Mouse (Mus musculus) ES-CJ7 (cell line): ENCODE measurements around the gene Cdc42.
A peak's percentile ranks its signal among the peaks of the same experiment; 100 is the strongest.

Source experiments
- DNase-seq: peaks from one replicate; pipeline ENCODE4 v3.0.0; 2011; ENCODE audit warnings: low read depth, low spot score

Gene Cdc42

GRCm38 (mm10) chr4:137316027-137316770, 41.3 kb downstream of the Cdc42 start:
- no peak for DNase-seq

- no peak for DNase-seq
Measured at GRCm38 (mm10) chr4:137315061-137315460, 42.5 kb downstream of the Cdc42 start.

GRCm38 (mm10) chr4:137314561-137314960, 43.0 kb downstream of the Cdc42 start:
- DNase-seq = no peak

- no peak for DNase-seq
Measured at GRCm38 (mm10) chr4:137313511-137313910, 44.0 kb downstream of the Cdc42 start.

GRCm38 (mm10) chr4:137308377-137308776, 49.1 kb downstream of the Cdc42 start:
- peak; percentile 48 for DNase-seq

- DNase-seq = no peak
Measured at GRCm38 (mm10) chr4:137306991-137307706, 50.4 kb downstream of the Cdc42 start.

GRCm38 (mm10) chr4:137306577-137306888, 51.0 kb downstream of the Cdc42 start:
- no peak for DNase-seq

- no peak for DNase-seq
Measured at GRCm38 (mm10) chr4:137305831-137306576, 51.5 kb downstream of the Cdc42 start.

GRCm38 (mm10) chr4:137305066-137305465, 52.5 kb downstream of the Cdc42 start:
- DNase-seq = no peak

- DNase-seq = no peak
Measured at GRCm38 (mm10) chr4:137304106-137304505, 53.4 kb downstream of the Cdc42 start.

- DNase-seq = no peak
Measured at GRCm38 (mm10) chr4:137301635-137302034, 55.9 kb downstream of the Cdc42 start.

GRCm38 (mm10) chr4:137300227-137300626, 57.3 kb downstream of the Cdc42 start:
- no peak for DNase-seq

- no peak for DNase-seq
Measured at GRCm38 (mm10) chr4:137298406-137298805, 59.1 kb downstream of the Cdc42 start.

GRCm38 (mm10) chr4:137297611-137298010, 59.9 kb downstream of the Cdc42 start:
- no peak for DNase-seq

GRCm38 (mm10) chr4:137294951-137295350, 62.6 kb downstream of the Cdc42 start:
- no peak for DNase-seq

- no peak for DNase-seq
Measured at GRCm38 (mm10) chr4:137294474-137294873, 63.0 kb downstream of the Cdc42 start.

- no peak for DNase-seq
Measured at GRCm38 (mm10) chr4:137294032-137294431, 63.5 kb downstream of the Cdc42 start.

GRCm38 (mm10) chr4:137292625-137293024, 64.9 kb downstream of the Cdc42 start:
- DNase-seq = no peak

GRCm38 (mm10) chr4:137290250-137290649, 67.3 kb downstream of the Cdc42 start:
- no peak for DNase-seq

GRCm38 (mm10) chr4:137289701-137290100, 67.8 kb downstream of the Cdc42 start:
- DNase-seq = no peak

- peak; percentile 29 for DNase-seq
Measured at GRCm38 (mm10) chr4:137287818-137288217, 69.7 kb downstream of the Cdc42 start.

GRCm38 (mm10) chr4:137287206-137287605, 70.3 kb downstream of the Cdc42 start:
- no peak for DNase-seq

GRCm38 (mm10) chr4:137286662-137286953, 70.9 kb downstream of the Cdc42 start:
- no peak for DNase-seq
